Mouse (Mus musculus) limb, embryonic 10.5 days (tissue): Measurements from ENCODE around the gene Prdm16. TPM values are rescaled to one million over a fixed set of nuclear protein-coding genes. Genes with fewer than 3 reads are reported as not detected.

Experiments
- DNase-seq: peaks from one replicate; pipeline ENCODE4 v3.0.0-alpha.2; 2017; ENCODE audit warnings: low spot score
- H3K27ac ChIP-seq: fragments of 300-500 bp; sonication (generic); 2 replicates; pipeline ENCODE4 v1.5.1; 2016; ENCODE audit warnings: mild to moderate bottlenecking
- H3K27me3 ChIP-seq: fragments of 300-500 bp; sonication (generic); 2 replicates; pipeline ENCODE4 v1.6.1; 2016; ENCODE audit warnings: low read depth, mild to moderate bottlenecking; ENCODE audit not compliant: poor library complexity, severe bottlenecking
- H3K36me3 ChIP-seq: fragments of 300-500 bp; sonication (generic); 2 replicates; pipeline ENCODE4 v1.6.1; 2016; ENCODE audit warnings: mild to moderate bottlenecking, moderate library complexity
- H3K4me1 ChIP-seq: fragments of 300-500 bp; sonication (generic); 2 replicates; pipeline ENCODE4 v1.6.1; 2016
- H3K4me3 ChIP-seq: fragments of 300-500 bp; sonication (generic); 2 replicates; pipeline ENCODE4 v1.5.1; 2016; ENCODE audit warnings: mild to moderate bottlenecking, moderate library complexity
- H3K9me3 ChIP-seq: fragments of 300-500 bp; sonication (generic); replicated peaks from 2 replicates; pipeline ENCODE4 v1.6.1; 2016; ENCODE audit warnings: mild to moderate bottlenecking
- WGBS: fragments of 180-500 bp; shearing (Covaris S2); methylation state at CpG from one replicate; pipeline ENCODE4 v1.1.7; 2016; 5-methylcytosine and 5-hydroxymethylcytosine counted together
- polyA plus RNA-seq: library from polyadenylated mRNA; unstranded; fragments of >200 nt; fragmentation: Nextera tagmentation; extraction: Ambion mirVana; gene quantifications from 2 replicates; pipeline ENCODE4 v1.2.1, GENCODE M21; 2016

Gene Prdm16
- polyA plus RNA-seq, 1 experiment from 2014 or later: 93.9 TPM

DNA sequence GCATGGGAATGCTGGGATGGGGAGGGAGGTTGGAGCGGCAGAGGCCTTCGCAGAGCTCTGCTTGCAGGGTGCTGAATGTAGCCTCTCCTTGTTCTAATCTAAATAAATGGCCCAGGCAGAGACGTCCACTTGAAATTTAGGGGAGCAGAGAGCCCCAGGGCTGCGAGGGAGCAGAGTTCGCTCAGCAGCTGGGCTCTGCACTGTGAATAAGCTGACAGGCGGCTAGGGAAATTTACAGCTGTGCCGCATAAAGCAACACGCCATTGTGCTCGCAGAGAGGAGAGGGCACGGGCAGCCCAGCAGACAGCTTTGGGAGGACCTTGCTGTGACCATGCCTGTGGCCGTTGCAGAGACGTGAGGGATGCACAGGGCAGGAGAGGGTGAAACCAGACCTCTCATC, 305.4 kb downstream of the Prdm16 start:
- H3K36me3 ChIP-seq: peaks cover 88% of the 10 kb centered on the region
- H3K4me1 ChIP-seq: peaks cover 81% of the 10 kb centered on the region
- 32% methylated on average over 12 of the region's 12 CpGs for WGBS
- H3K27me3 ChIP-seq: peaks cover 16% of the 10 kb centered on the region
- peak; percentile 55 for DNase-seq
- no peak overlapping the region for H3K4me3 ChIP-seq
- H3K27ac ChIP-seq: peak overlapping the region; percentile 84
- H3K9me3 ChIP-seq: no peaks in the 10 kb centered on the region

DNA sequence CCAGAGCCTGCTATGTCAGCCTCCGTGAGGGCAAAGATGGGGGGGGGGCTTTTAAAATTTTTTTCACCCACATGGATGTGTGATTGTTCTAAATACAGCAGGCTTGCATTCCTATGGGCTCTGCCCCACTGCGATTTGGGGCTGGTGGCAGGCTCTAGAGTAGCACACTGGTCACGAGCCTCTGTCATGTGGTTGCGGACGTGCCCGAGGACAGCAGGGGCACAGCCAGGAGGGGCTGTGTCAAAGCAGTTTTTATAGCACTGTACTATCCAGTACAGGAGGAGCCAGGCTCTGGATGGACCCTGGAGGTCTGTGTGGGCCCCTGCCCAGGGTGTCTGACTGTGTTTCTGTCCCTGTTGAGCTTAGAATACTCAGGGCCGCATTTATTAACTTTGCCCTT, 306.7 kb downstream of the Prdm16 start:
- Histone ChIP-seq H3K4me1 (peaks cover 76% of the 10 kb centered on the region), H3K27me3 (peaks cover 15% of the 10 kb centered on the region), H3K36me3 (peaks cover 88% of the 10 kb centered on the region), H3K9me3 (no peaks in the 10 kb centered on the region), H3K4me3 (no peak overlapping the region), H3K27ac (peak overlapping the region; percentile 84)
- DNase-seq: no peak
- WGBS: 85% methylated on average over 7 of the region's 7 CpGs

DNA sequence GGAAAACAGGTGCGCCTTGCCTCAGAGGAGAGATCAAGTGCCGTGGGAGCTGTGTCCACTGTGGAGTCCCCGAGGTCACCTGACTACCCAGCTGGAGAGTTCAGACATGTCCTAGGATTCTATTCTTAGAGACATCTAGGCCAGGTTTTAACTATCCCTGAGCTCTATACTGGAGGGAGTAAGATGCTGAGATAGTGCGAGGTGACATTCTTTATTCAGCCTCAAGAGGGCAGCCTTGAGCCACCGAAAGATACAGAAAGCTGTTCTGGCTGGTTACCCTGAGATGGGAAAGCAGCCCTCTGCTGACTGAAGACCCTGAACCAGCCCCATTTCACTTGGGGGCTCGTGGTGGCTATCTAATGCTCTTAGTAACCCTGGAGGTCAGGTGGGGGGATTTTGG, 307.8 kb downstream of the Prdm16 start:
- Histone ChIP-seq H3K4me1 (peaks cover 65% of the 10 kb centered on the region), H3K27me3 (peaks cover 11% of the 10 kb centered on the region), H3K36me3 (peaks cover 88% of the 10 kb centered on the region), H3K9me3 (no peaks in the 10 kb centered on the region), H3K27ac (peak overlapping the region; percentile 84), H3K4me3 (0 out of 2 replicates have a peak overlapping the region, but pooled peaks have one; percentile 13)
- 5% methylated on average over 6 of the region's 6 CpGs for WGBS
- DNase-seq: peak; percentile 86

- peaks cover 11% of the 10 kb centered on the region for H3K27me3 ChIP-seq
- peaks cover 61% of the 10 kb centered on the region for H3K4me1 ChIP-seq
- 0 out of 2 replicates have a peak overlapping the region, but pooled peaks have one; percentile 13 for H3K4me3 ChIP-seq
- 4% methylated on average over 20 of the region's 20 CpGs for WGBS
- no peak for DNase-seq
- H3K27ac ChIP-seq: 0 out of 2 replicates have a peak overlapping the region, but pooled peaks have one; percentile 48
- peaks cover 88% of the 10 kb centered on the region for H3K36me3 ChIP-seq
- H3K9me3 ChIP-seq: no peaks in the 10 kb centered on the region
Observed at GRCm38 (mm10) chr4:154328431-154328830, 308.2 kb downstream of the Prdm16 start.

DNA sequence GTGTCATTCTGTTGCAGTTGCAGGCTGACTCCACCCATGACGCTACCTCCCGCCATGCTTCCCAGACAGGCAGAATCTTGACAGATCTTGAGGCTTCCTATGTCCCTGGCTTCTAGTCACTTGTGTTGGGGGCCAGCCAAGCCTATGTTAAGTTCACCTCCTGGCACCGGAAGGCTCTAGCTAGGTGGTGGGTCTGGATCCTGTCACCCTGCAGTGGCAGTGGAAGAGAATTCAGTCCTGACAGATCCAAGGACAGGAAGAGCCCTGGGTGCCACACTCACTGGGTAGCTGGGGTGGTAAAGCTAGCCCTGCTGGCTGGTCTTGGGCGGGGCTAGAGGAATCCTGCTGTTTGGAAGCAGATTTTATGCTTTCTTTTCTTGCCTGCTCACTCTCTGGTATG, 311.3 kb downstream of the Prdm16 start:
- no peaks in the 10 kb centered on the region for H3K9me3 ChIP-seq
- peaks cover 30% of the 10 kb centered on the region for H3K4me1 ChIP-seq
- DNase-seq: no peak
- peak overlapping the region; percentile 6; the same call in 1 of the 2 replicates for H3K27ac ChIP-seq
- peaks cover 19% of the 10 kb centered on the region for H3K27me3 ChIP-seq
- no peak overlapping the region for H3K4me3 ChIP-seq
- WGBS: 60% methylated on average over 4 of the region's 4 CpGs
- peaks cover 89% of the 10 kb centered on the region for H3K36me3 ChIP-seq

GRCm38 (mm10) chr4:154313622-154313967, 323.1 kb downstream of the Prdm16 start:
- 88% methylated on average over 11 of the region's 11 CpGs for WGBS
- H3K27ac ChIP-seq: no peak overlapping the region
- H3K27me3 ChIP-seq: no peaks in the 10 kb centered on the region
- H3K36me3 ChIP-seq: peaks cover 24% of the 10 kb centered on the region
- H3K4me1 ChIP-seq: peaks cover 27% of the 10 kb centered on the region
- H3K9me3 ChIP-seq: no peaks in the 10 kb centered on the region
- DNase-seq: no peak
- H3K4me3 ChIP-seq: no peak overlapping the region

- Histone ChIP-seq H3K27ac (peak overlapping the region; percentile 70; the same call in 1 of the 2 replicates), H3K4me3 (no peak overlapping the region), H3K4me1 (peaks cover 27% of the 10 kb centered on the region), H3K9me3 (no peaks in the 10 kb centered on the region), H3K36me3 (peaks cover 19% of the 10 kb centered on the region), H3K27me3 (no peaks in the 10 kb centered on the region)
- WGBS: 62% methylated on average over 4 of the region's 4 CpGs
- DNase-seq: no peak
Observed at GRCm38 (mm10) chr4:154312935-154313621, 323.6 kb downstream of the Prdm16 start.

DNA sequence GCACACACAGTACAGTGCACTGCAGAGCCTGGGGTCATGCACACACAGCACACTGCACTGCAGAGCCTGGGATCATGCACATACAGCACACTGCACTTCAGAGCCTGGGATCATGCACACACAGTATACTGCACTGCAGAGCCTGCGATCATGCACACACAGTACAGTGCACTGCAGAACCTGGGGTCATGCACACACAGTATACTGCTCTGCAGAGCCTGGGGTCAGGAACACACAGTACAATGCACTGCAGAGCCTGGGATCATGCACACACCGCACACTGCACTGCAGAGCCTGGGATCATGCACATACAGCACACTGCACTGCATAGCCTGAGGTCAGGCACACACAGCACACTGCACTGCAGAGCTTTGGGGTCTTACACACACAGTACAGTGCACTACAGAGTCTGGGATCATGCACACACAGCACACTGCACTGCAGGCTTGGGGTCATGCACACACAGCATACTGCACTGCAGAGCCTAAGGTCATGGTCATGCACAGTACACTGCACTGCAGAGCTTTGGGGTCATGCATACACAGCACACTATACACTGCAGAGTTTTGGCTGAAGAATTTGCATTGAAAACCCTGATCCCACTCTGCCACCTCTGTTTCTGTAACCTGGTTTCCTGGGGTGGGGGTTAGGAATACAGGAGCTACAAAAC, 324.4 kb downstream of the Prdm16 start:
- WGBS: 90% methylated on average over 2 of the region's 2 CpGs
- peak overlapping the region; percentile 70; the same call in 1 of the 2 replicates for H3K27ac ChIP-seq

DNA sequence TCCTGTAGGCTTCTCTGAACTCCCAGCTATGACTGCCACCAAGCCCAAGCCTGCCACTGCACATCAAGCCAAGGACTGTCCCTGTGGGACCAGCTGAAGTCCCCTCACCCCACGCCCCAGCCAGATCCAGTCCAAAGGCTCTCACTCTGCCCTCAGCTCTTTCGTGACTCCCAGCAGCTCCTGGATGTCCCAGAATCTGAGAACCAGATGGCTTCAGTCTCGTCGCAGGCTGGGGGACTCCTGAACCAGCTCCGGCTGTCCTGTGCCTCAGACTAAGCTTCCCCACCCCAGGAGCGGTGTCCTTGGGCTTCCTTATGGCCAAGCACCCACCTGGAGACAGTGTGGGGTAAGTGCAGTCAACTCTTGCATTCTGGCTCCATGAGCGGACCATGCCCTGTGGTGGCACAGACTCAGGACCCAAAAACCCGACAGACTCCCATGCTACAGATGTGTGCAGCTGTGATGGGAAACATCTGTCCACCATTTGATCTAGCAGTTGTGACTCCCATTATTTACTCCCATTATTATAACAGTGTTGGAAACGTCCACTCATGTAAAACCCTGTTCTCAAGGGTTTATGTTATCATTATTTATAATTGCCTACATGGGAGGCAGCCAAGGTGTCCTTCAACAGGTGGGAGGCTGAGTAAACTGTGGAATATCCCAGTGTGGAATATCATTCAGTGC, 326.0 kb downstream of the Prdm16 start:
- H3K36me3 ChIP-seq: peaks cover 3% of the 10 kb centered on the region
- no peaks in the 10 kb centered on the region for H3K9me3 ChIP-seq
- WGBS: 77% methylated on average over 9 of the region's 9 CpGs
- H3K27me3 ChIP-seq: no peaks in the 10 kb centered on the region
- peaks cover 20% of the 10 kb centered on the region for H3K4me1 ChIP-seq
- DNase-seq: no peak
- no peak overlapping the region for H3K27ac ChIP-seq
- H3K4me3 ChIP-seq: no peak overlapping the region

More for the DNA sequence above, 324.4 kb downstream of the Prdm16 start:
- Histone ChIP-seq H3K4me3 (no peak overlapping the region), H3K9me3 (no peaks in the 10 kb centered on the region), H3K4me1 (peaks cover 20% of the 10 kb centered on the region), H3K36me3 (peaks cover 11% of the 10 kb centered on the region), H3K27me3 (no peaks in the 10 kb centered on the region)
- DNase-seq: no peak

GRCm38 (mm10) chr4:154309131-154309530, 327.5 kb downstream of the Prdm16 start:
- no peak overlapping the region for H3K4me3 ChIP-seq
- no peaks in the 10 kb centered on the region for H3K36me3 ChIP-seq
- no peaks in the 10 kb centered on the region for H3K27me3 ChIP-seq
- no peak for DNase-seq
- H3K4me1 ChIP-seq: peaks cover 20% of the 10 kb centered on the region
- WGBS: 82% methylated on average over 2 of the region's 2 CpGs
- H3K9me3 ChIP-seq: no peaks in the 10 kb centered on the region
- no peak overlapping the region for H3K27ac ChIP-seq

- WGBS: 24% methylated on average over 7 of the region's 7 CpGs
- H3K9me3 ChIP-seq: no peaks in the 10 kb centered on the region
Observed at GRCm38 (mm10) chr4:154301466-154301881, 335.2 kb downstream of the Prdm16 start, which contains the start of gene Arhgef16. Gene Arhgef16 (minus strand): TSS chr4:154301676.

GRCm38 (mm10) chr4:154299541-154300271, 337.0 kb downstream of the Prdm16 start:
- WGBS: under 1% methylated on average over 66 of the region's 66 CpGs
- H3K4me3 ChIP-seq: peak overlapping the region; percentile 68
- peaks cover 42% of the 10 kb centered on the region for H3K4me1 ChIP-seq
- H3K36me3 ChIP-seq: no peaks in the 10 kb centered on the region
- peak; percentile 66 for DNase-seq
- H3K27me3 ChIP-seq: peaks cover 73% of the 10 kb centered on the region
- peak overlapping the region; percentile 72 for H3K27ac ChIP-seq
- H3K9me3 ChIP-seq: no peaks in the 10 kb centered on the region

More at GRCm38 (mm10) chr4:154301466-154301881, 335.2 kb downstream of the Prdm16 start, which contains the start of gene Arhgef16:
- no peak within 1 kb of the TSS for H3K27ac ChIP-seq
- H3K4me1 ChIP-seq: peaks cover 38% of the 10 kb centered on the region
- peak; percentile 67 for DNase-seq
- no peak within 1 kb of the TSS for H3K4me3 ChIP-seq
- H3K27me3 ChIP-seq: peaks cover 64% of the 10 kb centered on the region
- no peaks in the 10 kb centered on the region for H3K36me3 ChIP-seq
